Mouse (Mus musculus): ENCODE data around the gene Rps12. TPM values are rescaled to one million over a fixed set of nuclear protein-coding genes. Genes with fewer than 3 reads are reported as not detected.

Rps12 gene
- total RNA-seq (2017), result 1,923 and 1,998 TPM in 2 replicates

DNA sequence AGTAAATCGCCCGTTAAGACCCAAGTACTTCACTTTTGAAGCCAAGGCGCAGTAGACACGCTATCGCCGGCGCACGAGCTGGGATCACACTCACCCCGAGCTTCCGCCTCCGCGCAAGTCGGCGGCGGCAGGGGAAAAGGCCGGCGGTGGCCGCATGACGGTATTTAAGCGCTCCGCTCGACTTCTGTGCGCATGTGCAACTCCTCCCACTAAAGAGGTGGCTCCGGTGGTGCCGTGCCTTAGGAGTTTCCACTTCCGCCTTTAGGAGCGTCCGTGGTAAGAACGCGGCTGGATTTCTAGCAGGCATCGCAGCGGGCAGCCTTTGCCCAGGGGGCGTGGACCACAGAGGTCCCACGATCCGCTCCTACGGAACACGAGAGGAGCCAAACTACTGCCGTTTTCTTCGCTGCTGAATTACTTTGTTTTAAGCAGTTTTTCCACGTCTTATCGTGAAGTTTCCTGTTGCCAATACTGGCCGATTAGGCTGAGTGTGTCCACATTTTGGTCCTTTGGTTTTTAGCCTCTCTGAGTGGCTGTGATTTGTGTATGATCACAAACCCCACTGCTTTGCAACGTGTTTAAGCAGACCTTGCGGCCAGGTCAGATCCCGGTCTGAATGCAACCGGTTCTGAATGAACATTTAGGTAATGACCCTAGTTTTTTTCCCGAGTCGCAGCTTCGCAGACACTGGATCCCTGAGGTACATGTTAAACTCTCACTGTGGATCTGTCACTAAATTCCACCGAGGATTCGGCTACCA, at the start of gene Rps12:
Gene Rps12 (minus strand): TSS at position 214 of the 760 bp plus-strand sequence.
- peak; percentile 91 for ATAC-seq (replicated peaks; ENCODE audit: low read depth, poor library complexity, severe bottlenecking)

DNA sequence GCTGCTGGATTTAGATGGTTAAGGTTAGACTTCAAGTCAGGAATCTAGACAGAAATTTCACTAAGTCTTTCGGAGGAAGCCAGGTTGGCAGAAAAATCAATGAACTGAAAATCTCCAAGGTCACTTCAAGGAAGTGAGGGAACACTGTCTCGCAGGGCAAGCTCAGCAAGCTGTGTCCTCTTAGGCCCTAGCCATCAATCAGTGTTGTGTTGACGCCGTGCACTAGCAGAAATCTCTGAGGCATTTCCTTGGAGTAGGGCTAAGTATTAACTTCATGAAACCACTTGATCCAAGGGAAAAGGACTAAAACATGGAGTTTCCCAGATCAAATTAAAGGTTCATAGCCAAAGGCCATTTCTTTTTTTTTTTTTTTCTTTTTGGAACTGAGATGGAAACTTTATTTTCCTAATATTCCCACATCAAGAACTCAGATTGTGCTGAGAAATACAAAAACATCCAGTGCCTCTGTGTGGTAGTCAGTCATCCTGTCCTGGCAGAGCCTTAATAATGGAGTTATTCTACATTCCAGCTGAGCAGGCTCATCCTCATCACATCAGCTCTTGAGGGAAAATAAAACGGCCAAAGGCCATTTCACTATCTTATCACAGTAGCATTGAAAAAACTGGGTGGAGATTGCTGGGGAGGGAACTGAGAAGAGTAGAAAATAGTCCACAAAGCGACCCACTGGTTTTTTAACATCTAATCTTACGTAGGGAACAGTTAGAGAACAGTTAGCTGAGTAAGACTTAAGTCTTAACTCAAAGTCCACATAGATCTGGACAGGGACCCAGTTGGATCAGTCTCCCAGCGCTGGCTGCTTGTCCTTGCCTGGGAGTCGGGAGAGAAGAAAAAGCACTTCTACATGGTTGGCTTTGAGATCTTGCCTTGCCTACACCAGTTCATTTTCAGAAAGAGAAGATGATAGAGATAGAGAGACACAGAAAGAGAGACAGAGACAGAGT, 49.2 kb upstream of the Rps12 start:
- ATAC-seq (replicated peaks; ENCODE audit: low read depth, poor library complexity, severe bottlenecking), result no peak

DNA sequence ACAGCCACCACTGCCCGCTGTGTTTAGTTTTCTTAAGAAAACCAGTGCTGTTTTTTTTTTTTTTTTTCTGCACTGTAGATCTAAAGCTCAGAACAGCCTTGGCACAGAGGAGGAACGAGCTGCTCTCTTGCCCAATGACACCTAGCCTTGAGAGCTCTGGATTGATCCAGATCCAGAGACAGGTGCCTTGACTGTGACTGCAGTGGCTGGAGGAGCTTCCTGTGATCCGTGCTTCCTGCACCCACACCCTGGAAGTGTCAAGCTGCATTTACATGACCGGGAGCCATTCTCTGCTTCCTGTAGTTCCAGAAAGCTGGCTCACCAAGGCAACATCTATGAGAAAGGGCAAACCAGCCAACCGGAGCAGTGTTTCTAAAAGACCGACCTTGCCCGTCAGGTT, 39.4 kb upstream of the Rps12 start:
- no peak for ATAC-seq (replicated peaks; ENCODE audit: low read depth, poor library complexity, severe bottlenecking)

DNA sequence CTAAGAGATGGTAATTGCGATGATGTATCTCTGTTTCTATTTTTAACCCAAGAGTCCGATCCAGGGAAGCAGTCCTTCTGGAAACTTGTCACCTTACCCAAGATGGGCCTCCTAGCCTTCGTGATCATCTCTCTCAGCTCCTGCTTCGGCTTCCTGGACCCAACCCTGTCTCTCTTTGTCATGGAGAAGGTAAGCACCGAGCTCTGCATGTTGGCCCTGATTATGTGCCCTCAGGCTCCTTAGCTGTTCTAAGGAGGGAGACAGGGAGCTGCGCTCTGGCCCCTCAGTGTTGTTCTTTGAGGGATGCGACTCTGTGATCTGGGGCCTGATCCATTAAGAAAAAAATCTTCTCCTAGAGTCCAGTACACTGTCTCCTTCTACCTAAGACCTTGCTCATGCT, 29.2 kb upstream of the Rps12 start:
- ATAC-seq (replicated peaks; ENCODE audit: low read depth, poor library complexity, severe bottlenecking), result no peak

DNA sequence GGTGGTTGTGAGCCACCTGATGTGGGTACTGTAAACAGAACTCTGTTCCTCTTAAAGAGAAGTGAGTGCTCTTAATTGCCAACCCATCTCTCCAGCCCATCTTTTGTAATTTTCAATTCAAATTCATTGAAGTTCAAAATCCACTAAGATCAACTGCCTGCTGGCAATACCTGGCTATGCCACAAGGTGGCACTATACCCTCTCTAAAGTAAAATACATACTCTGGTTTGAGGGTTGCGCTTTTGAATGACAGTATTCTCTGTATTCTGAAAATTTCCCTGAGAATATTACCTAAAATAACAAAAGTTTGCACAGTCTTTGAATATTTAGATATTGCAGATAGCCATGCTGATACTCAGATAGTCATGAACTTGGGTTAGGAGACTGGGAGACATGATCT, 28.1 kb upstream of the Rps12 start:
- ATAC-seq (replicated peaks; ENCODE audit: low read depth, poor library complexity, severe bottlenecking), result peak; percentile 86

- no peak for ATAC-seq (replicated peaks; ENCODE audit: low read depth, poor library complexity, severe bottlenecking)
These were observed 26.0 kb upstream of the Rps12 start for GRCm38 (mm10) chr10:23812852-23813766.

DNA sequence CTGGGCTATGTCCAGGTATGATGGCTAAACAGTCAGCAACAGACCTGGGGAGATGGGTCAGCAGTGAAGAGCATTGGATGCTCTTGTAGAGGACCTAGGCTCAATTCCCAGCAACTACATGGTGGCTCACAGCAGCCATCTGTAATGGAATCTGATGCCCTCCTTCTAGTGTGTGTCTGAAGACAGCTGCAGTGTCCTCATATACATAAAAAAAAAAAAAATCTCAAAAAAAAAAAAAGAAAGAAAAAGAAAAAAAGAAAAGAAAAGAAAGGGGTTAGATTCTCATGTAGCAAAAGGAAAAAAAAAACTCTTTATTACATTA, 25.3 kb upstream of the Rps12 start:
- ATAC-seq (replicated peaks; ENCODE audit: low read depth, poor library complexity, severe bottlenecking), result no peak

- peak; percentile 86 for ATAC-seq (replicated peaks; ENCODE audit: low read depth, poor library complexity, severe bottlenecking)
These were observed 24.8 kb upstream of the Rps12 start for GRCm38 (mm10) chr10:23811635-23812437.

DNA sequence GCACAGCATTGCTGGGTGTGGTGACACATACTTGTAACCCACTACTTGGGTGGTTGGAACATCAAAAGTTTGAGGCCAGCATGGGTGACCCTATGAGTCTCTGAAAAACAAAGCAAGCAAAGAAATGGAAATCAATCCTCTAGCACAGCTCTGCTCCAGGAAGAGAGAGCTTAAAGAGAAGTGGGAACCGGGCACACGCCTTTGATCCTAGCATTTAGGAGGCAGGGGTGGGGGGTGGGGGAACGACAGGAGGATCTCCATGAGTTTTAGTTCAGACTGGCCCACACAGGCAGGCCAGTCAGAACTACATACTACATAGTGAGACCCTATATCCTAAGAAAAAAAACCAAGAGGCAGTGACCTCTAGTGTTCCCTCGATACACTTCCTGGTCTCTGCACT, 19.1 kb upstream of the Rps12 start:
- ATAC-seq (replicated peaks; ENCODE audit: low read depth, poor library complexity, severe bottlenecking), result no peak

- ATAC-seq (replicated peaks; ENCODE audit: low read depth, poor library complexity, severe bottlenecking), result no peak
These were observed 17.6 kb upstream of the Rps12 start for GRCm38 (mm10) chr10:23804665-23805064.

- no peak for ATAC-seq (replicated peaks; ENCODE audit: low read depth, poor library complexity, severe bottlenecking)
These were observed 15.8 kb upstream of the Rps12 start for GRCm38 (mm10) chr10:23802911-23803310.

- no peak for ATAC-seq (replicated peaks; ENCODE audit: low read depth, poor library complexity, severe bottlenecking)
These were observed 12.9 kb upstream of the Rps12 start for GRCm38 (mm10) chr10:23799933-23800332.

DNA sequence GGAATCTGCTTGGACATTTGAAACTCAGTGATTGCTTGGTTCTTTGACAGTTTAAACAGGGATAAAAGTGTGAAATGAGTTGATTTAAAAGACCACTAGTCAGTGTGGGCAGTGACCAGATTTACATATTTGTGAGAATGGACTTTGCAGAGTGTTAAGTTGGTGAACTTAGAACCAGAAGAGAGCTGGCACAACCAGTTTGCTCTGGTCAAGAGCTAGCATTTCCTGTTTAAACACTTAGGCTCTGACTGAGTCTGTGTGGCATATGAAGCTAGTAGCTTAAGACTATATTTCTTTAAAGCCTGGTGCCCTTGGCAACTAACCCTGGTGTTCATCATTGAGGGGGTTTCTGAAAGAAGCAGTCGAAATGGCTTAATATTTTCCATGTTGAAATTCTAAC, 11.1 kb upstream of the Rps12 start:
- no peak for ATAC-seq (replicated peaks; ENCODE audit: low read depth, poor library complexity, severe bottlenecking)

DNA sequence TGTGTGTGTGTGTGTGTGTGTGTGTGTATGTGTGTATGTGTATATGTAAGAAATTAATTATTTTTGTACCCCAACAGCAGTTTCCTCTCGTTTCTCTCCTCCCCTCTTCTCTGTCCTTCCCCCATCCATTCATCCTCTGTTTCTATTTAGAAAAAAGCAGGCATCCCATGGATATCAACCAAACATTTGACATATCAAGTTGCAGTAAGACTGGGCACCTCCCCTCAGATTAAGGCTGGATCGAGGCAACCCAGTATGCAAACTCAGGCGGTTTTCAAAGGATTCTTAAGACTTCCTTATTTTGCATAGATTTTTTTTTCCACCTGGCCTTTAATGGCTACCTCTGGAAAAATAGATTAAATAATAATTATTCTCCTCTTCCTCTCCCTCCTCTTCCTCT, 10.5 kb upstream of the Rps12 start:
- no peak for ATAC-seq (replicated peaks; ENCODE audit: low read depth, poor library complexity, severe bottlenecking)

GRCm38 (mm10) chr10:23796551-23797503, 9.8 kb upstream of the Rps12 start, which contains the start of gene Slc18b1:
Gene Slc18b1 (plus strand): TSS chr10:23796986.
- peak; percentile 71 for ATAC-seq (replicated peaks; ENCODE audit: low read depth, poor library complexity, severe bottlenecking)

DNA sequence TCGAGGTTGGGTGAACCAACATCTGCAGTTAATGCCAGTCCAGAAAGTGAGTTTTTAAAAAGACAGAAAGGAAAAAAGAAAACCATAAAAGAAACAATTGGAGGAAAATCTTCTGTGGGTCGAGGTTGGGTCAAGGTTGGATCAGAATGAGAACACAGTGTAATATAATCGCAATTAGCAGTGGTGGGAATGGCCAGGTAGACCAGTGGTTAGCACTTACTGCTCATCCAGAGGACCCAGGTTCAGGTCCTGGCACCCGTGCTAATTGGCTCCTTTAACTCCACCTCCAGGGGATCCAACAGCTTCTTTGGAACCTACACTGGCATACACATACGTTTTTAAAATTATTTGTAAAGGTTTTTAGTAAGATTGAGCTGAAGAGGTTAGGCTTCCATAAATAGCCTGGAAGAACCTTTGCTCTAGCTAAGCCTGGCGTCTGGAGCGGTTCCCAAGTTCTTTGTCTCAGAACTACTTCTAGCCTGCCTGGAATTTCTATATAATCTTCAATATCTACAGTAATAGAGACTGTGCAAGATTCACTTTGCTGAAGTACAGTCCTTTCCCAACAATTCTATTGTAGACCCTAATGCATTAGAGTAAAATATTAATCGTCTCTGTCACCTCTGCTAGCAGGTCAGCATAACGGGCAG, 8.9 kb upstream of the Rps12 start:
- no peak for ATAC-seq (replicated peaks; ENCODE audit: low read depth, poor library complexity, severe bottlenecking)

GRCm38 (mm10) chr10:23788056-23788600, 1.1 kb upstream of the Rps12 start:
- no peak for ATAC-seq (replicated peaks; ENCODE audit: low read depth, poor library complexity, severe bottlenecking)

Data from common myeloid progenitor, adult 5-6 weeks (primary cell).